Mouse (Mus musculus) neural tube, embryonic 12.5 days (tissue): ENCODE measurements around the gene Svop. TPM values are rescaled to one million over a fixed set of nuclear protein-coding genes. Genes with fewer than 3 reads are reported as not detected.

Experiments
- ATAC-seq: fragments of 200-750 bp; cut with Nextera tagmentation; 2 replicates; pipeline ENCODE4 v1.8.0; 2017; ENCODE audit warnings: low read depth, mild to moderate bottlenecking, moderate TSS enrichment, moderate library complexity; ENCODE audit not compliant: low FRiP score
- H3K27ac ChIP-seq: fragments of 300-500 bp; sonication (generic); 2 replicates; pipeline ENCODE4 v1.5.1; 2016
- H3K27me3 ChIP-seq: fragments of 300-500 bp; sonication (generic); replicated peaks from 2 replicates; pipeline ENCODE4 v1.6.1; 2016; ENCODE audit warnings: mild to moderate bottlenecking
- H3K36me3 ChIP-seq: fragments of 300-500 bp; sonication (generic); 2 replicates; pipeline ENCODE4 v1.6.1; 2016; ENCODE audit warnings: mild to moderate bottlenecking
- H3K4me1 ChIP-seq: fragments of 300-500 bp; sonication (generic); 2 replicates; pipeline ENCODE4 v1.6.1; 2016
- H3K4me2 ChIP-seq: fragments of 300-500 bp; sonication (generic); replicated peaks from 2 replicates; pipeline ENCODE4 v1.6.1; 2016; ENCODE audit warnings: mild to moderate bottlenecking
- H3K4me3 ChIP-seq: fragments of 300-500 bp; sonication (generic); 2 replicates; pipeline ENCODE4 v1.5.1; 2016
- H3K9ac ChIP-seq: fragments of 300-500 bp; sonication (generic); 2 replicates; pipeline ENCODE4 v1.6.1; 2016; ENCODE audit warnings: mild to moderate bottlenecking
- H3K9me3 ChIP-seq: fragments of 300-500 bp; sonication (generic); 2 replicates; pipeline ENCODE4 v1.6.1; 2016; ENCODE audit warnings: mild to moderate bottlenecking
- WGBS: fragments of 180-500 bp; shearing (Covaris S2); methylation state at CpG from one replicate; pipeline ENCODE4 v1.1.7; 2016; 5-methylcytosine and 5-hydroxymethylcytosine counted together
- polyA plus RNA-seq: library from polyadenylated mRNA; unstranded; fragments of >200 nt; fragmentation: Nextera tagmentation; extraction: Ambion mirVana; gene quantifications from 2 replicates; pipeline ENCODE4 v1.2.1, GENCODE M21; 2016

Gene Svop
- polyA plus RNA-seq, result 59.8 and 63.9 TPM in 2 replicates

DNA sequence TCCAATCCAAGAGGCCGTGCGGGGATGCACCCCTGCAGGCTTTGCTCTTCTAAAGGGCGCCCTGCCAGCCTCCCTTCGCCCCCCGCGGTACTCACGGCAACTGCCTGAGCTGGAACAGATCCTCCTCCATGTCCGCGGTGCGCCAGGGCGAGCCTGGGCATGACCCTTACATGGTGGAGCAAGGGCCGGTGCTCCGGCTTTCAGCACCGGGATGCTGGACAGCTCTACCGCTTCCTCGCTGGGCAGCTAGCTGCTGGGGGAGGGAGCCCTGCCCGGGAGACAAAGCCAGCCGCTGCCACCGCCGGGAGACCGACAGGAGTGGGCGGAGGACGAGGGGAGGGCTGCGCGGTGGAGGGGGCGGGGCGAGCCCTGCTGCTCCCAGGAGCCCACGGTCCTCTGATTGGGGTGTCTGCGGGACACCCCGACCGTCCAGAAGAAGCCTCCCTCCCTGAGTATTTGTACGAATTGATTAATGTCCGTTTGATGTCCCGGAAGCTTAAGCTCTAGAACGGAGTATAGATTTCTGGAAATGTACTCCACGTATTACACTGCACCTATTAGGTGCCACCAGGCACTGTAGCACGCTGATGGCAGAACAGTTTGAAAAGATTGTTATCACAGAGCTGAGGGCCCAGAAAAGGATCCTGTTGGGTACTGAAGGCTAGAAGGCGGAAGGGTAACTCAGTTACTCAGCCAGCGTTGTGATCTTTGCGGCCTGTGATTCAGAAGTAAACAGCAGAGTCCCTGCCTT is at the start of gene Svop:
Svop (minus strand) TSS at position 514 of the 751 bp plus-strand sequence.
- H3K4me3 ChIP-seq, result peak within 1 kb of the TSS; percentile 53
- no peaks in the 10 kb centered on the region for H3K27me3 ChIP-seq

DNA sequence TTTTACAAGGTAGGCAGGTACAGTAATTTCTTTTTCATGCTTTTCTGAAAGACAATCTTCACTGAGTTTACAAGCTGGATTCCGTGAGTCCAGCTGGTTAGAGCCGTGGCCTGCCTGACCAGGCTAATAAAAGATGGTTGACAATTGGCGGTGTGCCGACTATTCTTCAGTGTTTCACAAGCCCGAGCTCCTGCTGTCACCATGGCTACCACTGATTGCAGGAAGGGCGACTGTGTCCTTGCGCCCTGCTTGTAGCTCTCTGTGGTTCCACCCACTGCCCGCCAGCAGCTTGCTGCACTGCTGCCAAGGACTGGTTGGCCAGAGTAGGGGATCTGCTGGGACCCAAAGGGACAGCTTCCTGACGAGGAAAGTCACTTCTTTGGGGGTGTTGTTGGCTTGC is 47.8 kb upstream of the Svop start:
- H3K4me3 ChIP-seq, result no peak overlapping the region
- peak overlapping the region; percentile 42 for H3K4me2 ChIP-seq
- no peaks in the 10 kb centered on the region for H3K9me3 ChIP-seq
- WGBS, result 10% methylated on average over 9 of the region's 9 CpGs
- H3K9ac ChIP-seq, result no peak overlapping the region
- H3K27me3 ChIP-seq, result no peaks in the 10 kb centered on the region
- ATAC-seq, result peak; percentile 86
- H3K4me1 ChIP-seq, result peaks cover 25% of the 10 kb centered on the region
- H3K27ac ChIP-seq, result peak overlapping the region; percentile 50
- 0 out of 2 replicates have a peak, but pooled peaks cover 4% of the 10 kb centered on the region for H3K36me3 ChIP-seq

More for the DNA sequence above, at the start of gene Svop:
- peak; percentile 77 for ATAC-seq
- Histone ChIP-seq H3K9ac (peak within 1 kb of the TSS; percentile 70), H3K27ac (peak within 1 kb of the TSS; percentile 67), H3K36me3 (no peaks in the 10 kb centered on the region), H3K4me1 (peaks cover 6% of the 10 kb centered on the region; the same call in 1 of the 2 replicates), H3K4me2 (peak within 1 kb of the TSS; percentile 62), H3K9me3 (no peaks in the 10 kb centered on the region)
- 3% methylated on average over 40 of the region's 40 CpGs for WGBS

DNA sequence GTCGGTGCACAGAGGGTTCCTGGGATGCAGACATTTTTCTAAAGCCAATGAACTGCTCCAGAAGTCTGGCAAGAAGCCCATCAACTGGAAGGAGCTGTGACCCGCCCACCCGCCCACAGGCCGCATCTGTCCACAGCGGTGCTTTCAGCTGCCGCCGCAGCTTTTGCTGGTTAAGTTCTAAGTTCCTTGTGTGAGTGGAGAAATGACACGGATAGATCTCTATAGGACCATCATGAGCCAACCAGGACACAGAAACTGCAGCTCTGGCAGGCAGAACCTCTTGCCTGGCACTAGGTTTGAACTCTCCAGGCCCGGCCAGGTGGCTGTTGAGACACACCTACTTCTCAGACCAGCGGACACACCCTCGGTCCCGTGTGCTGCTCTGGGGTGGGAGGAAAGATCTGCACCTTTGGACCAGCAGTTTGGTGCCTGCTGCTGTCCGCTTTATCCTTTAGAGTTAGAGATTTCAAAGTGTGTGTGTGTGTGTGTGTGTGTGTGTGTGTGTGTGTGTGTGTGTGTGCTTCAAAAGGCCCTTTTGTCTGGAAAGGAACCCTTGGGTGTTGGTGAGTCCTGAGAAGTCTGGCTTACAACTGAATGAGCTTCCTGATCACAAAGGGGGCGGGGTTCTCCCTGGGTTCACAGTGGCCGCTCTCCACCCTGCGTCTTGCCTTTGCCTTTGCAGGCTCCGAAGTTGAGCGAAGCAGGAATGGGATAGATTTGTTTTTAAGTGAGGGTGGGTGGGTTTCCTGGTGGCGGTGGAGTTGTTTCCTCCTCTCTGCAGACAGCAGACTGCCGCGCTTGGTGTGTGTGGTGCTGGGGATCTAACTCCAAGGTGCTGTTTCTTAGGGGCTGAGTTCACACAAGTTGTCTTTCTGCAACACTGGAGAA is 47.2 kb upstream of the Svop start:
- Histone ChIP-seq H3K4me2 (peak overlapping the region; percentile 42), H3K4me1 (peaks cover 25% of the 10 kb centered on the region), H3K36me3 (0 out of 2 replicates have a peak, but pooled peaks cover 4% of the 10 kb centered on the region), H3K9ac (no peak overlapping the region), H3K9me3 (no peaks in the 10 kb centered on the region), H3K27me3 (no peaks in the 10 kb centered on the region), H3K27ac (peak overlapping the region; percentile 50), H3K4me3 (no peak overlapping the region)
- ATAC-seq, result 0 out of 2 replicates have a peak, but pooled peaks have one; percentile 54
- WGBS, result 64% methylated on average over 21 of the region's 21 CpGs

DNA sequence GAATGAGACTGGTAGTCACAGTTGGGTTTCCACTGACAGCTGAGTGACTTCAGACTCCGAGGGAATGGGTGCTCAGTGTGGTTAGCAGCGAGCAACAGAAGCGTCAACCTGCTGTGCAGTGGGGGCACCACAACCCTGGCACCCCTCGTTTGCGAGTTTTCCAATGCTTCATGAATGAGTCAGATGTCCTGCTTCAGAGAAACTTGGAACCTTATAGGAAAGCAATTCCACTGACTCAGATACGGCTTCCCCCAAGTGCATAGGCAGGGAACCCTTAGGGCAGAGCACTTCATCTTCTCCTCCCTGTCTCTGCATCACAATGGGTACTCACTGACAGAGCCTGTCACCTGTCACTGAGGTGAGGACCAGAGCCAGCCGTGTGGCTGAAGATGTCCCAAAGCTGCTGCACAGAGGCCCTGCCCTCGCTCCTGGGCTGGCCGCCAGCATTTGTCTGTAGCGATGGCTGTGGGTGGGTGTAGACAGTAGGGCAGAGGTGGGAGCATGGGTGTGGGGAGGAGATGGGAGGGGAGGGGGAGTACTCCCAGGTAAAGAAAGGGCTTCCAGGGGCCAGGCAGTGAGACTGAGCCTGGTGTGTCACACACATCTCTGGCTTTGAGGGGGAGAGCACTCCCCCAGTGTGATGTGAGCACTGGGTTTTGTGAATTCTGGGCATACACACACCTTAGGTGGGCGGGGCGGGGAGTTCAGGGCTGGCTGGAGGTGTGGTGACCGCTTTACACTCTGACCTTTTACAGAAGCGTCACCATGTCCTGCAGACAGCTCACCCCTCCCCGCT is 46.3 kb upstream of the Svop start:
- 89% methylated on average over 15 of the region's 15 CpGs for WGBS
- H3K4me1 ChIP-seq, result peaks cover 25% of the 10 kb centered on the region
- H3K27ac ChIP-seq, result no peak overlapping the region
- no peak overlapping the region for H3K4me3 ChIP-seq
- H3K4me2 ChIP-seq, result no peak overlapping the region
- H3K36me3 ChIP-seq, result 0 out of 2 replicates have a peak, but pooled peaks cover 4% of the 10 kb centered on the region
- H3K27me3 ChIP-seq, result no peaks in the 10 kb centered on the region
- no peak overlapping the region for H3K9ac ChIP-seq
- H3K9me3 ChIP-seq, result no peaks in the 10 kb centered on the region
- ATAC-seq, result no peak

DNA sequence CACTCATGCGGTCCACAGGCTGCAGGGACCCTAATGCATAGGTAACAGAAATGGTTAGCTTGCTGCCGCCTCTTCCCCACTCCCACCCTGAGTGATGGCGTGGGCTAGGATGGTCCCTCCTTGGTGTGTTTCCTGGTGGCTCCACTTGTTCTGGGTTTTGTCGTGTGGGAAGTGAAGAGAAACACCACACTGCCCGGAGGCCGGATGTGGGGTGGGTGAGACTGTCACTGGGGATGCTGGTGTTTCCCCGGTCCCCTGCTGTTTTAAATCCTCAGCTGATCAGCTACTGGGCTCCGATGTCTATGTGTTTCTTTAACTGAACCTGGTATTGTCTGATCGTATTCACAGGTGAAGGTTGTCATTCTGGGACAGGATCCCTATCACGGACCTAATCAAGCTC is 44.1 kb upstream of the Svop start:
- H3K36me3 ChIP-seq, result 0 out of 2 replicates have a peak, but pooled peaks cover 4% of the 10 kb centered on the region
- H3K27ac ChIP-seq, result no peak overlapping the region
- no peak overlapping the region for H3K9ac ChIP-seq
- H3K4me3 ChIP-seq, result no peak overlapping the region
- WGBS, result 91% methylated on average over 10 of the region's 10 CpGs
- no peak for ATAC-seq
- no peak overlapping the region for H3K4me2 ChIP-seq
- no peaks in the 10 kb centered on the region for H3K9me3 ChIP-seq
- no peaks in the 10 kb centered on the region for H3K27me3 ChIP-seq
- H3K4me1 ChIP-seq, result peaks cover 40% of the 10 kb centered on the region

DNA sequence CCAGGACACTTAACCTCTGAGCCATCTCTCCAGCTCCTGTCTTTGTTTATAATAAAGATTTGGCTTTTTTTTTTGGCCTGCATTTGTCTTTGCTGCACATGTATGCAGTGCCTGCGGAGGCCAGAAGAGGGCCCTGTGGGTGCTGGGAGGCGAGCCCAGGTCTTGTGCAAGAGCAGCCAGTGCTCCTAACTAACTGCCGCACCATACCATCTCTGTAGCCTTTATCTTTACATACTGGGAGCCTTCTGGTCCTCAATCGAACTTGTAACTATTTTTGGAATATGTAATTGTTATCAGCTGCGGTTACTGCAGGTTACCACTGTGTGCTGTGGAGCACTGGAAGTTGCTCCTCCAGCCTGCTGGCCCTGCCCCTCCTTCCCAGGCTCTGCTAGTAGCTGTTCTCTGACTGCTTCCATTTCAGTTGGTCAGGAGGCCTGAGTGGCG is 42.7 kb upstream of the Svop start:
- ATAC-seq, result no peak
- H3K9ac ChIP-seq, result no peak overlapping the region
- 83% methylated on average over 6 of the region's 6 CpGs for WGBS

DNA sequence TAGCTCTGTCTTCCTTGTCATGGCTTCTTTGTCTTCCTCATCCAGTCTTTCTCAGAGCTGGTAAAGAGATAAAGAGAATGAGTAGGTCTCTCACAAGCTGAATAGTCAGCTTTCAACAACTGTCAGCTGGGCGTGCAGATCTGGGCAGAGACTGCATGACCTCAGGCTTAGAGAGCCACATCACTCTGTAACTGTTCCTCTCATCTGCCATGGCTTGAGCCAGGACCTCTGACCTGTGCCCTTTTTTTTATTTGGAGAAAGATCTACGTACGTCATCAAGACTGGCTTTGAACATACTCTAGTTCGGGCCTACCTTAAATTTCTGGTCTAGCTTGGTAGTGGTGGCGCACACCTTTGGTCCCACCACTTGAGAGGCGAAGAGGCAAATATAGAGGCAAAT is 41.5 kb upstream of the Svop start:
- ATAC-seq, result no peak
- Histone ChIP-seq H3K27ac (no peak overlapping the region), H3K27me3 (no peaks in the 10 kb centered on the region), H3K36me3 (0 out of 2 replicates have a peak, but pooled peaks cover 4% of the 10 kb centered on the region), H3K4me2 (no peak overlapping the region), H3K4me3 (no peak overlapping the region), H3K9me3 (no peaks in the 10 kb centered on the region), H3K9ac (no peak overlapping the region), H3K4me1 (peaks cover 17% of the 10 kb centered on the region)
- 84% methylated on average over 6 of the region's 6 CpGs for WGBS

More for the DNA sequence above, 42.7 kb upstream of the Svop start:
- Histone ChIP-seq H3K9me3 (no peaks in the 10 kb centered on the region), H3K4me2 (no peak overlapping the region), H3K27me3 (no peaks in the 10 kb centered on the region), H3K36me3 (0 out of 2 replicates have a peak, but pooled peaks cover 4% of the 10 kb centered on the region), H3K27ac (no peak overlapping the region), H3K4me3 (no peak overlapping the region), H3K4me1 (peaks cover 30% of the 10 kb centered on the region)

DNA sequence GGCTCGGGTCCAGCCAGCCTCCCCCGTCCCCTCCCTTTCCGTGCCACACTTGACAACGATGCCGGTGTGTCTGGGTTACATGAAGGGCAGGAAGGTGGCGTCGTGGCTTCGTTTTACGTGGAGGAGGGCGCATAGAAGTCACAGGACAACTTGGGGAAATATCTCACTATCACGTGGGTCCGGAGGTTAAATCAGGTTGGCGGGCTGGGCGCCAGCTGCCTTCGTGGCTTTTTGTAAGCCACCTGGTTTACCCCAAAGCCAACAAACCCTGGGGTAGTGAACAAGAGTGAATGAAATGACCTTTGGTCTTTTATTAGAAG is 40.1 kb upstream of the Svop start:
- peak overlapping the region; percentile 63 for H3K9ac ChIP-seq
- no peak overlapping the region for H3K27ac ChIP-seq
- H3K36me3 ChIP-seq, result no peaks in the 10 kb centered on the region
- H3K4me3 ChIP-seq, result peak overlapping the region; percentile 70
- peaks cover 15% of the 10 kb centered on the region for H3K4me1 ChIP-seq
- under 1% methylated on average over 15 of the region's 15 CpGs for WGBS
- no peaks in the 10 kb centered on the region for H3K27me3 ChIP-seq
- no peaks in the 10 kb centered on the region for H3K9me3 ChIP-seq
- H3K4me2 ChIP-seq, result peak overlapping the region; percentile 90
- ATAC-seq, result no peak

DNA sequence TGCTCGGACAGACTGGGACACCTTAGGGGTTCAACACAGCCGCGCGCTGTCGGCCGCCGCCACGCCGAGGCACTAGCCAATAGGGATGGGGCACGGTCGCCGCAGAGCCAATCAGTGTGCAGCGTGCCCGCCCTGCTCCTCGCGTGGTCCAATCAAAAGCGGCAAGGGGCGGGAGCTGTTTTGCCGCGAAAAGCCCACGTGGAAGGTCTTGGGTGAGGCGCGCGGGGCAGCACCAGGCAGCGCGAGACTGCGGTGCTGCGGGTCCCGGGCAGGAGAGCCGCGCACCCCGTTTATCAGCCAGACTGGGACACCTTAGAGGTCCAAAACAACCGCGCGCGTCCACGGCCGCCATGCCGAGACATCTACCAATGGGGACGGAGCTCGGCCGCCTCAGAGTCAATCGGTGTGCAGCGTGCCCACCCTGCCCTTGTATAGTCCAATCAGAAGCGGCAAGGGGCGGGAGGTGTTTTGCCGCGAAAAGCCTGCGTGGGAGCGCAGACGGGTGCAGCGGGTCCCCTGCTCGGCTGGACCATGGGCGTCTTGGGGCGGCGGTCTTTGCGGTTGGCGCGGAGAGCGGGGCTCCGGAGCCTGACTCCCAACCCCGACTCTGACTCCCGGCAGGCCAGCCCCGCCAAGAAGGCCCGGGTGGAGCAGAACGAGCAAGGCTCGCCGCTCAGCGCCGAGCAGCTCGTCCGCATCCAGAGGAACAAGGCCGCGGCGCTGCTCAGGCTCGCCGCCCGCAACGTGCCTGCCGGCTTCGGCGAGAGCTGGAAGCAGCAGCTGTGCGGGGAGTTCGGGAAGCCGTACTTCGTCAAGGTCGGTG is 39.5 kb upstream of the Svop start:
- Histone ChIP-seq H3K4me3 (peak overlapping the region; percentile 70), H3K4me1 (peaks cover 15% of the 10 kb centered on the region), H3K9me3 (no peaks in the 10 kb centered on the region), H3K27me3 (no peaks in the 10 kb centered on the region), H3K9ac (peak overlapping the region; percentile 63), H3K36me3 (no peaks in the 10 kb centered on the region), H3K4me2 (peak overlapping the region; percentile 90), H3K27ac (no peak overlapping the region)
- peak; percentile 98 for ATAC-seq
- under 1% methylated on average over 87 of the region's 87 CpGs for WGBS

DNA sequence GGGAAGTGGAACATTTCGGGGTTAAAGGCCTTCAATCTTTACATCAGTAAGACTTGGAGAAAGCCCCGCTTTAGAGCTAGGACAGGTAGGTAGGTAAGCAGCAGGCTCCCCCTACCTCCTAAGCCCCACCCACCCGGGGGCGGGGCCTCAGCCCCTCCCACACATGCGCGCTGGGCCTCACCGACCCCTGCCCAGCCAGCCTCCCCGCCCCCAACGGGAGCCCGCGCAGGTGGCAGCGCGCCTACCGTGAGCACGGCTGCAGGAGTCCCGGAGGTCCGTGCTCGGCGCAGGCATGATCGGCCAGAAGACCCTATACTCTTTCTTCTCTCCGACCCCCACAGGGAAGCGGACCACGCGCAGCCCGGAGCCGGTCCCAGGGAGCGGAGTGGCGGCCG is 38.8 kb upstream of the Svop start, which contains the start of gene Ung:
Ung (plus strand) TSS at position 176 of the 395 bp plus-strand sequence.
- under 1% methylated on average over 29 of the region's 29 CpGs for WGBS
- Histone ChIP-seq H3K27me3 (no peaks in the 10 kb centered on the region), H3K27ac (no peak within 1 kb of the TSS), H3K4me2 (peak within 1 kb of the TSS; percentile 90), H3K9ac (peak within 1 kb of the TSS; percentile 63), H3K9me3 (no peaks in the 10 kb centered on the region), H3K4me1 (peaks cover 15% of the 10 kb centered on the region), H3K36me3 (peaks cover 7% of the 10 kb centered on the region; the same call in 1 of the 2 replicates), H3K4me3 (peak within 1 kb of the TSS; percentile 70)
- ATAC-seq, result peak; percentile 61
